Mouse (Mus musculus) liver, adult 2 months (tissue): ENCODE measurements around the gene Dpysl5.

Experiments used
- CTCF ChIP-seq: fragments of 200-500 bp; IDR thresholded peaks from 2 replicates; pipeline ENCODE4 v1.5.1; 2011; ENCODE audit warnings: low read depth, low read length, control low read depth
- POLR2A ChIP-seq: fragments of 200-500 bp; IDR thresholded peaks from 2 replicates; pipeline ENCODE4 v1.6.1; 2011; ENCODE audit warnings: low read length, control low read depth; ENCODE audit not compliant: insufficient read depth; ENCODE audit errors: extremely low read depth

GRCm38 (mm10) chr5:30781147-30781546 is 69.8 kb downstream of the Dpysl5 start:
- TF ChIP-seq POLR2A (no peak), CTCF (no peak)
